Mouse (Mus musculus): Measurements from ENCODE around the gene Artn.
A peak's percentile ranks its signal among the peaks of the same experiment; 100 is the strongest.

Artn gene

GRCm38 (mm10) chr4:117918261-117918660, 11.3 kb downstream of the Artn start:
- peak; percentile 47 for DNase-seq

- DNase-seq, result no peak
Observed at GRCm38 (mm10) chr4:117917847-117918246, 11.7 kb downstream of the Artn start.

- DNase-seq, result no peak
Observed at GRCm38 (mm10) chr4:117917402-117917801, 12.2 kb downstream of the Artn start.

GRCm38 (mm10) chr4:117916386-117916785, 13.2 kb downstream of the Artn start:
- DNase-seq, result no peak

GRCm38 (mm10) chr4:117915489-117916105, 14.0 kb downstream of the Artn start:
- no peak for DNase-seq

GRCm38 (mm10) chr4:117914591-117915442, 14.7 kb downstream of the Artn start, which contains the start of gene Ipo13:
Gene Ipo13 (minus strand): TSS chr4:117914999.
- DNase-seq, result peak; percentile 95

- no peak for DNase-seq
Observed at GRCm38 (mm10) chr4:117914031-117914430, 15.5 kb downstream of the Artn start.

- DNase-seq, result peak; percentile 77
Observed at GRCm38 (mm10) chr4:117913421-117913820, 16.1 kb downstream of the Artn start.

GRCm38 (mm10) chr4:117912685-117913273, 16.8 kb downstream of the Artn start:
- no peak for DNase-seq

- DNase-seq, result no peak
Observed at GRCm38 (mm10) chr4:117912131-117912561, 17.4 kb downstream of the Artn start.

GRCm38 (mm10) chr4:117908834-117909453, 20.6 kb downstream of the Artn start:
- DNase-seq, result no peak

GRCm38 (mm10) chr4:117906196-117906595, 23.4 kb downstream of the Artn start:
- no peak for DNase-seq

- no peak for DNase-seq
Observed at GRCm38 (mm10) chr4:117904761-117905160, 24.8 kb downstream of the Artn start.

- no peak for DNase-seq
Observed at GRCm38 (mm10) chr4:117904094-117904493, 25.5 kb downstream of the Artn start.

- DNase-seq, result no peak
Observed at GRCm38 (mm10) chr4:117898111-117898510, 31.5 kb downstream of the Artn start.

GRCm38 (mm10) chr4:117896031-117896430, 33.5 kb downstream of the Artn start:
- no peak for DNase-seq

GRCm38 (mm10) chr4:117895339-117895738, 34.2 kb downstream of the Artn start:
- no peak for DNase-seq

GRCm38 (mm10) chr4:117894601-117895000, 35.0 kb downstream of the Artn start:
- DNase-seq, result no peak

GRCm38 (mm10) chr4:117893376-117893775, 36.2 kb downstream of the Artn start:
- peak; percentile 56 for DNase-seq

- DNase-seq, result peak; percentile 90
Observed at GRCm38 (mm10) chr4:117891738-117892161, 37.8 kb downstream of the Artn start, which contains the start of gene Dph2. Gene Dph2 (minus strand): TSS chr4:117892032.

GRCm38 (mm10) chr4:117890750-117891149, 38.8 kb downstream of the Artn start:
- DNase-seq, result no peak

GRCm38 (mm10) chr4:117890031-117890430, 39.5 kb downstream of the Artn start:
- no peak for DNase-seq

- no peak for DNase-seq
Observed at GRCm38 (mm10) chr4:117889471-117889870, 40.1 kb downstream of the Artn start.
